Mouse (Mus musculus) forebrain, embryonic 16.5 days (tissue): Measurements from ENCODE around the gene Arntl. TPM values are rescaled to one million over a fixed set of nuclear protein-coding genes. Genes with fewer than 3 reads are reported as not detected.

Experiments used
- ATAC-seq: fragments of 200-750 bp; cut with Nextera tagmentation; 2 replicates; pipeline ENCODE4 v1.8.0; 2017; ENCODE audit warnings: mild to moderate bottlenecking, moderate library complexity
- H3K27ac ChIP-seq: fragments of 300-500 bp; sonication (generic); 2 replicates; pipeline ENCODE4 v1.5.1; 2014; ENCODE audit warnings: low read length, control low read depth
- H3K27me3 ChIP-seq: fragments of 300-500 bp; sonication (generic); replicated peaks from 2 replicates; pipeline ENCODE4 v1.6.1; 2014; ENCODE audit warnings: low read length; ENCODE audit not compliant: control insufficient read depth, insufficient read depth
- H3K36me3 ChIP-seq: fragments of 300-500 bp; sonication (generic); 2 replicates; pipeline ENCODE4 v1.6.1; 2014; ENCODE audit not compliant: control insufficient read depth, insufficient read depth
- H3K4me1 ChIP-seq: fragments of 300-500 bp; sonication (generic); replicated peaks from 2 replicates; pipeline ENCODE4 v1.6.1; 2014; ENCODE audit warnings: low read length; ENCODE audit not compliant: control insufficient read depth, insufficient read depth
- H3K4me2 ChIP-seq: fragments of 300-500 bp; sonication (generic); 2 replicates; pipeline ENCODE4 v1.6.1; 2014; ENCODE audit warnings: mild to moderate bottlenecking, low read length, control low read depth
- H3K4me3 ChIP-seq: fragments of 300-500 bp; sonication (generic); replicated peaks from 2 replicates; pipeline ENCODE4 v1.5.1; 2014; ENCODE audit warnings: mild to moderate bottlenecking, low read length, control low read depth
- H3K9ac ChIP-seq: fragments of 300-500 bp; sonication (generic); replicated peaks from 2 replicates; pipeline ENCODE4 v1.6.1; 2014; ENCODE audit warnings: low read depth, low read length, control low read depth
- H3K9me3 ChIP-seq: fragments of 300-500 bp; sonication (generic); 2 replicates; pipeline ENCODE4 v1.6.1; 2016; ENCODE audit warnings: low read length; ENCODE audit not compliant: control insufficient read depth
- WGBS: fragments of 180-500 bp; shearing (Covaris S2); extraction: QIAGEN DNeasy Blood & Tissue Kit; methylation state at CpG from one replicate; pipeline ENCODE4 v1.1.7; 2014; 5-methylcytosine and 5-hydroxymethylcytosine counted together
- polyA plus RNA-seq: library from polyadenylated mRNA; unstranded; fragments of >200 nt; fragmentation: Nextera tagmentation; extraction: Ambion mirVana; gene quantifications from 2 replicates; pipeline ENCODE4 v1.2.1, GENCODE M21; 2015

Gene Arntl
- polyA plus RNA-seq, 1 experiment from 2014 or later: 15.6 TPM

DNA sequence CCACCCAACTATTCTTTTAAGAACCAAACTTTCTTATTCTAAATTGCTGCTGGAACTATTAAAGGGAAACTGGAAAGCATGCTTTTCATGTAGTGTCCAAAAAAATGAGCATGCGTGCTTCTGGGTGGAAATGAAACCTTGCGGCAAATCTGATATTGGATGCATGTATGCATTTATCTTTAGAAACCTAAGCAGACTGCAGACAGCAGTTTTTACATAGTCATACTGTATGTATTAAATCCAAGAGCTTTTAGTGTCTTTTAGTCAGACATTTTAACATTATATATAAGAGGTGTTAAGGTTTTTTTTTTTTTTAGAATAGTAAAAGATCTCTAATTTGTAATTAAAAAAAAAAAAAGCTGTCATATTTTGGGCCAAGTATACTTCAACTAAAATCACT lies 140.4 kb downstream of the Arntl start:
- Histone ChIP-seq H3K27ac (peak overlapping the region; percentile 76), H3K27me3 (no peaks in the 10 kb centered on the region), H3K36me3 (no peaks in the 10 kb centered on the region), H3K9ac (no peak overlapping the region), H3K4me1 (peaks cover 7% of the 10 kb centered on the region), H3K9me3 (no peaks in the 10 kb centered on the region), H3K4me2 (peak overlapping the region; percentile 48), H3K4me3 (0 out of 2 replicates have a peak overlapping the region, but pooled peaks have one; percentile 11)
- WGBS: 64% methylated on average over 2 of the region's 2 CpGs
- ATAC-seq: peak; percentile 72

DNA sequence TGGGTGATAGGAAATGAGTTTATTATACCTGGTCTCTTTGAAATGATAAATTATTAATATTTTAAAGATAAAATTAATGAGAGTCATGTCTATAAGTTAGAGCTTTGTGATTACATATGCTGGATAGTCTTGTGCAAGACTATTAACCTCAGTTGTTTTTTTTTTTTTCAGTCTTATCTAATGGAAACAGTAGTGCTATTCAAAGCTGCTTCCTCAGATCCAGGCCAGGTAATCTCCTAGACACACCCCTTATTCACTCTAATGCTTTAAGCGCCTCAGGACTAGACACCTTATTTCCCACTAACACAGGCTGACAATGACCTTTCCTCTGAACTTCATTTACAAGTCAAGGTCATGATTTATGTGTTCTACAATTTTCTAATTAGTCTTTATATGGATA lies 141.8 kb downstream of the Arntl start:
- no peak for ATAC-seq
- 95% methylated on average over 1 of the region's 1 CpGs for WGBS

More for the DNA sequence above, 141.8 kb downstream of the Arntl start:
- Histone ChIP-seq H3K9me3 (no peaks in the 10 kb centered on the region), H3K27ac (no peak overlapping the region), H3K27me3 (no peaks in the 10 kb centered on the region), H3K4me2 (no peak overlapping the region), H3K4me3 (no peak overlapping the region), H3K36me3 (no peaks in the 10 kb centered on the region), H3K4me1 (peaks cover 7% of the 10 kb centered on the region), H3K9ac (no peak overlapping the region)

Other genes starting within 250 kb of the Arntl start
- 78.4 and 80.9 TPM in 2 replicates for gene Btbd10, start 161.9 kb downstream of the Arntl start, polyA plus RNA-seq
- not detected in 2 replicates for gene Pth, start 181.1 kb downstream of the Arntl start, polyA plus RNA-seq